Mouse (Mus musculus): ENCODE results near the gene Lce1a1. TPM values are rescaled to one million over a fixed set of nuclear protein-coding genes. Genes with fewer than 3 reads are reported as not detected.
A peak's percentile ranks its signal among the peaks of the same experiment; 100 is the strongest.

Gene Lce1a1
- polyA plus RNA-seq, 1 experiment from 2014 or later: not detected

DNA sequence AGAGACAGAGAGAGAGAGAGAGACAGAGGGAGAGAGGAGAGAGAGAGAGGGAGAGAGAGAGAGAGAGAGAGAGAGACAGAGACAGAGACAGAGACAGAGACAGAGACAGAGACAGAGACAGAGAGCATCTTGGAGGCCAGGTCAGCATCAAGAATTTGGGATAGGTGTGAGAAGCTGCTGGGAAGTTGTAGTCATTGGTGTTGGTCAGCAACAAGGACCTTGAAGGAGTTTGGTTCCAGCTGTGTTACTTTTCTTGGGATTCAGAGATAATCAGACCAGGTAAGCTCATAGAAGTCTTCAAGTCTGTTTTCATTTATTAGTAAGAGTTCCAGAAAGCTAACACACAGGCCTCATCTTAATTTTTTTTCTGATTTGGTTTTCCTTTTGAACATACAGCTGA lies 40.7 kb downstream of the Lce1a1 start, which contains the start of gene 2210017I01Rik:
TSS of gene 2210017I01Rik (minus strand) at position 101 of the 400 bp plus-strand sequence.
- H3K4me1 ChIP-seq (ENCODE audit: insufficient read depth, low read depth, low read length): no peaks in the 10 kb centered on the region
- no peak for ATAC-seq

DNA sequence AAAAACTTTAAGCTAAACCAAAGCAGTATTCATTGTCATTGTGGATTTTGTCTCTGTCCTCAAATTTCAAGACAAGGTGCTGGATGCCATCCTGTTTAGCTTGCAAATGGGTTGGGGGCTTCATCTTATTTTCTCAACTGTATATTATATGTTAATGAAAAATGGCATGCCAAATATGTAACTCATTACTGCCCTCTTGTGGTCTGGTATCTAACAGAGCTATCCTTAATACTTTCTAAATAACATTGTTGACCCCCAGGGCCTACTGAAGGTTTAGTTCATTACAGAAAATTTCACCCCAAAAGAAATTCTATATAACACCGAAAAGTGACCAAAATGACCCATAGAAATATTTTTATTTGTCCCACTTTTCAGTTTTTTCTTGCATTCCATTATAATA lies 45.9 kb downstream of the Lce1a1 start:
- Histone ChIP-seq H3K4me3 (ENCODE audit: low read depth, low read length) (no peak overlapping the region), H3K27ac (ENCODE audit: low read length) (no peak overlapping the region), H3K4me2 (replicated peaks; ENCODE audit: low read depth, low read length) (no peak overlapping the region), H3K9ac (replicated peaks; ENCODE audit: low read depth) (no peak overlapping the region), H3K9me3 (ENCODE audit: low read length) (no peaks in the 10 kb centered on the region), H3K4me1 (ENCODE audit: insufficient read depth, low read depth, low read length) (no peaks in the 10 kb centered on the region), H3K27me3 (replicated peaks; ENCODE audit: insufficient read depth, low read length) (no peaks in the 10 kb centered on the region), H3K36me3 (ENCODE audit: insufficient read depth, low read length) (no peaks in the 10 kb centered on the region)
- DNase-seq (ENCODE audit: low spot score) (peak; percentile 43), ATAC-seq (no peak)
- no peak for TF ChIP-seq EP300 (IDR thresholded peaks at IDR 0.05)
- peak; percentile 40 for TF ChIP-seq CTCF (IDR thresholded peaks at IDR 0.05)
- 34% methylated on average over 1 of the region's 1 CpGs for WGBS

More for the DNA sequence above, 40.7 kb downstream of the Lce1a1 start, which contains the start of gene 2210017I01Rik:
- H3K9me3 ChIP-seq (ENCODE audit: low read length): no peaks in the 10 kb centered on the region
- DNase-seq (ENCODE audit: low spot score): no peak
- H3K36me3 ChIP-seq (ENCODE audit: insufficient read depth, low read length): no peaks in the 10 kb centered on the region
- H3K27ac ChIP-seq (ENCODE audit: low read length): no peak within 1 kb of the TSS
- no peak within 1 kb of the TSS for H3K4me2 ChIP-seq (replicated peaks; ENCODE audit: low read depth, low read length)
- no peak within 1 kb of the TSS for H3K4me3 ChIP-seq (ENCODE audit: low read depth, low read length)
- no peaks in the 10 kb centered on the region for H3K27me3 ChIP-seq (replicated peaks; ENCODE audit: insufficient read depth, low read length)
- H3K9ac ChIP-seq (replicated peaks; ENCODE audit: low read depth): no peak within 1 kb of the TSS
- TF ChIP-seq CTCF (IDR thresholded peaks at IDR 0.05): no peak
- TF ChIP-seq EP300 (IDR thresholded peaks at IDR 0.05): no peak

DNA sequence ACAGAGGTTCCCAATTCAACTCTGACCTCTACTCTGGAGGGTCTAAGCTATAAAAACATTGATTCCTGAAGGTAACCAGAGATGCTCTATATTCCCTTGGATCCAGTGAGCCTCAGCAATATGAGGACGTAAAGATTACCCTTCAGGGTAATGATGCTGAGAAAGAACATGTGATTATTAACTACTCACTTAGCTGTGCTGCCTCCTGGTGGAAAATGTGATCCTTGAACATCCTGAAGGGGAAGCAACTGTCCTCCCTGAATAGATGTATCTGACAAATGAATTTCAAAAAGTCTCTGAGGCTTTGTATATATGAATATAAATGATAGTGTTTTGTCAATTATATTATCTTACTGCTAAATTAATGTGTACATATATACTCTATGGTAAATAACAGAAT lies 47.7 kb downstream of the Lce1a1 start:
- ATAC-seq (no peak), DNase-seq (ENCODE audit: low spot score) (peak; percentile 6)
- H3K36me3 ChIP-seq (ENCODE audit: insufficient read depth, low read length): no peaks in the 10 kb centered on the region
- H3K9me3 ChIP-seq (ENCODE audit: low read length): no peaks in the 10 kb centered on the region
- no peak overlapping the region for H3K4me3 ChIP-seq (ENCODE audit: low read depth, low read length)
- no peaks in the 10 kb centered on the region for H3K27me3 ChIP-seq (replicated peaks; ENCODE audit: insufficient read depth, low read length)
- TF ChIP-seq CTCF (IDR thresholded peaks at IDR 0.05) (peak; percentile 42), EP300 (IDR thresholded peaks at IDR 0.05) (no peak)
- H3K27ac ChIP-seq (ENCODE audit: low read length): no peak overlapping the region
- no peak overlapping the region for H3K4me2 ChIP-seq (replicated peaks; ENCODE audit: low read depth, low read length)
- H3K9ac ChIP-seq (replicated peaks; ENCODE audit: low read depth): no peak overlapping the region
- no peaks in the 10 kb centered on the region for H3K4me1 ChIP-seq (ENCODE audit: insufficient read depth, low read depth, low read length)
- 42% methylated on average over 1 of the region's 1 CpGs for WGBS

GRCm38 (mm10) chr3:92599973-92600372 lies 48.1 kb downstream of the Lce1a1 start:
- Histone ChIP-seq H3K4me1 (ENCODE audit: insufficient read depth, low read depth, low read length) (no peaks in the 10 kb centered on the region), H3K4me2 (replicated peaks; ENCODE audit: low read depth, low read length) (no peak overlapping the region), H3K4me3 (ENCODE audit: low read depth, low read length) (no peak overlapping the region), H3K27ac (ENCODE audit: low read length) (no peak overlapping the region), H3K27me3 (replicated peaks; ENCODE audit: insufficient read depth, low read length) (no peaks in the 10 kb centered on the region), H3K9ac (replicated peaks; ENCODE audit: low read depth) (no peak overlapping the region), H3K9me3 (ENCODE audit: low read length) (no peaks in the 10 kb centered on the region), H3K36me3 (ENCODE audit: insufficient read depth, low read length) (no peaks in the 10 kb centered on the region)
- DNase-seq (ENCODE audit: low spot score) (no peak), ATAC-seq (no peak)
- no peak for TF ChIP-seq EP300 (IDR thresholded peaks at IDR 0.05)
- TF ChIP-seq CTCF (IDR thresholded peaks at IDR 0.05): no peak

DNA sequence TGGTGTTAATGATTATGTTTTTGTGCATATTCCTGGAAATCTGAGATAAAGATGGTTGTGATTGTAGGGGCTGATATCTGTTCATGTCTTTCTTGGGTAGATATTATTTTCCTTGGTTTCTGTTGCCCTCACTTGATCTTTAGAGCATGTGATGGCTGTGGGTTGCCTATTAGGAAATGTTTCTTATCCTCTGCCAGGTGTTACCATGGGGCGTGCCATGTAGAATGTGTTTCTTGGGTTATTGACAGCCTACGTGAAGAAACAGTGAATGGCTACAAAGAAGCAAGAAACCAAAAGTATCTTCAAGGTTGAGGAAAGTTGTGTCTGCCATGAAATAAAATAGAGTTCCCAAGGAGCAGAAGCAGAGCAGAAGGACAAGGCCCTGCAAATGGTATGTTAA lies 49.7 kb downstream of the Lce1a1 start:
- Histone ChIP-seq H3K9ac (replicated peaks; ENCODE audit: low read depth) (no peak overlapping the region), H3K4me1 (ENCODE audit: insufficient read depth, low read depth, low read length) (no peaks in the 10 kb centered on the region), H3K36me3 (ENCODE audit: insufficient read depth, low read length) (no peaks in the 10 kb centered on the region), H3K27me3 (replicated peaks; ENCODE audit: insufficient read depth, low read length) (no peaks in the 10 kb centered on the region), H3K4me2 (replicated peaks; ENCODE audit: low read depth, low read length) (no peak overlapping the region), H3K9me3 (ENCODE audit: low read length) (no peaks in the 10 kb centered on the region), H3K4me3 (ENCODE audit: low read depth, low read length) (no peak overlapping the region), H3K27ac (ENCODE audit: low read length) (no peak overlapping the region)
- 89% methylated on average over 2 of the region's 2 CpGs for WGBS
- DNase-seq (ENCODE audit: low spot score): no peak
- ATAC-seq: no peak
- TF ChIP-seq CTCF (IDR thresholded peaks at IDR 0.05): no peak
- no peak for TF ChIP-seq EP300 (IDR thresholded peaks at IDR 0.05)

Other genes starting within 250 kb of the Lce1a1 start
- gene Sprr2i, start 240.3 kb downstream of the Lce1a1 start, polyA plus RNA-seq (2015; fragmentation: Nextera tagmentation; extraction: Ambion mirVana): not detected in 2 replicates
- not detected in 2 replicates for gene Sprr2j-ps, start 230.2 kb downstream of the Lce1a1 start, polyA plus RNA-seq (2015; fragmentation: Nextera tagmentation; extraction: Ambion mirVana)
- 7.4 TPM in 2 replicates for gene Gm9774, start 218.9 kb downstream of the Lce1a1 start, polyA plus RNA-seq (2015; fragmentation: Nextera tagmentation; extraction: Ambion mirVana)
- gene Sprr2k, start 215.7 kb downstream of the Lce1a1 start, polyA plus RNA-seq (2015; fragmentation: Nextera tagmentation; extraction: Ambion mirVana): not detected in 2 replicates
- gene Sprr1b, start 209.5 kb downstream of the Lce1a1 start, polyA plus RNA-seq (2015; fragmentation: Nextera tagmentation; extraction: Ambion mirVana): not detected in 2 replicates
- not detected in 2 replicates for gene Sprr3, start 189.6 kb downstream of the Lce1a1 start, polyA plus RNA-seq (2015; fragmentation: Nextera tagmentation; extraction: Ambion mirVana)
- 2.0 and 2.7 TPM in 2 replicates for gene Sprr1a, start 162.4 kb downstream of the Lce1a1 start, polyA plus RNA-seq (2015; fragmentation: Nextera tagmentation; extraction: Ambion mirVana)
- gene Sprr4, start 147.8 kb downstream of the Lce1a1 start, polyA plus RNA-seq (2015; fragmentation: Nextera tagmentation; extraction: Ambion mirVana): not detected in 2 replicates
- gene 2310046K23Rik, start 113.8 kb downstream of the Lce1a1 start, polyA plus RNA-seq (2015; fragmentation: Nextera tagmentation; extraction: Ambion mirVana): not detected in 2 replicates
- gene Ivl, start 74.6 kb downstream of the Lce1a1 start, polyA plus RNA-seq (2015; fragmentation: Nextera tagmentation; extraction: Ambion mirVana): 2.2 and 3.4 TPM in 2 replicates
- not detected in 2 replicates for gene Smcp, start 59.3 kb downstream of the Lce1a1 start, polyA plus RNA-seq (2015; fragmentation: Nextera tagmentation; extraction: Ambion mirVana)
- gene 2210017I01Rik, start 40.8 kb downstream of the Lce1a1 start, polyA plus RNA-seq (2015; fragmentation: Nextera tagmentation; extraction: Ambion mirVana): not detected in 2 replicates
- gene Lce6a, start 26.6 kb downstream of the Lce1a1 start, polyA plus RNA-seq (2015; fragmentation: Nextera tagmentation; extraction: Ambion mirVana): not detected in 2 replicates
- not detected in 2 replicates for gene Lce1b, start 8.6 kb upstream of the Lce1a1 start, polyA plus RNA-seq (2015; fragmentation: Nextera tagmentation; extraction: Ambion mirVana)
- not detected in 2 replicates for gene Lce1a2, start 22.0 kb upstream of the Lce1a1 start, polyA plus RNA-seq (2015; fragmentation: Nextera tagmentation; extraction: Ambion mirVana)
- not detected in 2 replicates for gene Lce1c, start 30.9 kb upstream of the Lce1a1 start, polyA plus RNA-seq (2015; fragmentation: Nextera tagmentation; extraction: Ambion mirVana)
- not detected in 2 replicates for gene Lce1d, start 38.9 kb upstream of the Lce1a1 start, polyA plus RNA-seq (2015; fragmentation: Nextera tagmentation; extraction: Ambion mirVana)
- not detected in 2 replicates for gene Lce1e, start 60.8 kb upstream of the Lce1a1 start, polyA plus RNA-seq (2015; fragmentation: Nextera tagmentation; extraction: Ambion mirVana)
- gene Lce1f, start 72.0 kb upstream of the Lce1a1 start, polyA plus RNA-seq (2015; fragmentation: Nextera tagmentation; extraction: Ambion mirVana): not detected in 2 replicates
- gene Gm38119, start 90.8 kb upstream of the Lce1a1 start, polyA plus RNA-seq (2015; fragmentation: Nextera tagmentation; extraction: Ambion mirVana): not detected in 2 replicates
- gene Lce1g, start 104.0 kb upstream of the Lce1a1 start, polyA plus RNA-seq (2015; fragmentation: Nextera tagmentation; extraction: Ambion mirVana): not detected in 2 replicates
- gene Lce1h, start 116.8 kb upstream of the Lce1a1 start, polyA plus RNA-seq (2015; fragmentation: Nextera tagmentation; extraction: Ambion mirVana): not detected in 2 replicates
- gene Lce1i, start 130.6 kb upstream of the Lce1a1 start, polyA plus RNA-seq (2015; fragmentation: Nextera tagmentation; extraction: Ambion mirVana): not detected in 2 replicates
- gene Lce1j, start 142.2 kb upstream of the Lce1a1 start, polyA plus RNA-seq (2015; fragmentation: Nextera tagmentation; extraction: Ambion mirVana): not detected in 2 replicates
- not detected in 2 replicates for gene Lce1k, start 159.6 kb upstream of the Lce1a1 start, polyA plus RNA-seq (2015; fragmentation: Nextera tagmentation; extraction: Ambion mirVana)
- gene Kprp, start 178.9 kb upstream of the Lce1a1 start, polyA plus RNA-seq (2015; fragmentation: Nextera tagmentation; extraction: Ambion mirVana): not detected in 2 replicates
- not detected in 2 replicates for gene Lce1l, start 203.0 kb upstream of the Lce1a1 start, polyA plus RNA-seq (2015; fragmentation: Nextera tagmentation; extraction: Ambion mirVana)
- not detected in 2 replicates for gene 2310050C09Rik, start 221.9 kb upstream of the Lce1a1 start, polyA plus RNA-seq (2015; fragmentation: Nextera tagmentation; extraction: Ambion mirVana)